Mouse (Mus musculus): Measurements from ENCODE around the gene Zcwpw1. TPM values are rescaled to one million over a fixed set of nuclear protein-coding genes. Genes with fewer than 3 reads are reported as not detected.
"Not testable (repeated sequence)": the region's sequence is repeated elsewhere in the genome, so short reads cannot be mapped to it uniquely, and the experiment has no call there.

The Zcwpw1 gene
- total RNA-seq (2021): 1 to 10 TPM; 5.2 to 7.1 TPM

DNA sequence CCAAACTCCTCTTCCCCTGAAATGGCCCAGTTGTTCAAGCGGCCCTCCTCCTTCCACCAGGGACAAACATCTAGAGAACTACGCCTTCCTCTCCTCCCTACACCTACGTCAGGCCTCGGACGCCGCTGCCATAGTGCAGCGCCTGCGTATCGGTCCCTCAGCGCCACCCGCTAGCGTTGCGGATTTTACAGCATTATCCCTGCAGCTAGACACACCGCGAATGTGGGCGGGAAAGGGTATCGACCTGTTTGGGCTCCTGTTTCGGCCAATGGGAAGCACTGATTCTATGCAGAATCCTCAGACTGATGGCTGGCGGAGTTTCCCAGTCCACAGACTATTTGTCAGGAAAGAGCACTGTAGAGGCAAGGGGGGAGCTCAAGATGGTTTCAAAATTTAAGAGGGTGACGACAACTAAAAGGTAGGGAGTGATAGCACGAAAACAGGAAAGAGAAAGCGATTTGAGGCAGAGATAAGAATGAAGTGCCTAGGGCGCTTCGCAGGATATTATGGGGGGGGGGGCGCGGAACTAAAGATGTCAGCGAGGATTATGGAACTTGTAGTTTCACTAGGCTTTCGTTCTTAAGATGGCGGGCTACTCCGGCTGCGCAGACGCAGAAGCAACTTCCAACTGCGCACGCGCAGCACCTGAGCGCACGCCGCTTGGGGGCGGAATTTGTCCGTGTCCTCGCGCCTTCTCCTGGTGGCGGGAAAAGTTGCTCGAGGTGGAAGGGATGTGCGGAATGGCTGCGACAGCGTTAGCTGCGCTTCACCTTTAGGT, at the start of gene Zcwpw1, which contains the start of gene Mepce:
Gene Zcwpw1, plus strand, starts transcription at position 648 of the 778 bp plus-strand sequence.
Gene Mepce, minus strand, starts transcription at position 505 of the 778 bp plus-strand sequence.
- DNase-seq: peak; percentile 96 to 97

DNA sequence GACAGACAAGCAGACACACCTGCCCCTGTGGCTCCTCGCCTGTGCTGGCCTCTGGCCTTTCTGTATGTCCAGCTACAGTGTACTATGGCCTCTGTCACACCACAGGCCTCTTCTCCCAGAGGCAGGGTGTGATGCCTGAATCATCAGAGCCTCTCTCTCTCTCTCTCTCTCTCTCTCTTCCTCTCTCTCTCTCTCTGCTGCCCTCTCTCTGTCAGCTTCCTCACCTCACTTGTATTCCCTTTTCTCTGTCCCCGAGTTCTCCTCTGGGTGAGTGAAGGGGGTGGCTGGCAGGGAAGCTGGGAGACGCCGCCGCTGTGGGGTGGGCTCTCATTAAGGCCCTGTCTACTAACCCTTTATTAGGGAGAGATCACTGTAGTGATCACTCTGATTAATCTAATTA, 49.1 kb upstream of the Zcwpw1 start:
- DNase-seq: no peak

GRCm38 (mm10) chr5:137739471-137739870, 48.1 kb upstream of the Zcwpw1 start:
- no peak for DNase-seq

- no peak for DNase-seq
These were observed 47.1 kb upstream of the Zcwpw1 start for GRCm38 (mm10) chr5:137740506-137740905.

GRCm38 (mm10) chr5:137741023-137741931, 46.3 kb upstream of the Zcwpw1 start, which contains the start of gene Nyap1:
TSS of gene Nyap1 (minus strand) at chr5:137741607.
- DNase-seq: peak; percentile 86

DNA sequence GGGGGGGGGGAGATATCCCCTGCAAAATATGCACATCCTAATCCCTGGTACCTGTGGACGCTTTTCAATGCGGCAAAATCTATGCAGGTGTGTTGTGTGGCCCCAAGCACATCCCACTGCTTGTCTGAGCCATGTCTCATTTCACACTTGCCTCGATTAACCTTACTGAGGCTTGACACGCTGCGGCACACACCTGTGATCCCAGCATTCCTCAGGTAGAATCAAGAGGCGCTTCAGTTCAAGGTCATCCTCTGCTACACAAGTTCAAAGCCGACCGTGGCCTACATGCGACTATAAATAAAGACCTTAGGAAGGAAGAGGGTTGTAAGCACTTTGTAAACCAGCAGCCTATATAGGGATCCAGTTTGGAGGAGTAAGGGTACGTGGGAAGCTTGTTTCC, 45.5 kb upstream of the Zcwpw1 start:
- no peak for DNase-seq

- no peak for DNase-seq
These were observed 44.8 kb upstream of the Zcwpw1 start for GRCm38 (mm10) chr5:137742836-137743235.

- no peak for DNase-seq
These were observed 43.4 kb upstream of the Zcwpw1 start for GRCm38 (mm10) chr5:137744197-137744596.

- peak; percentile 89 to 90 for DNase-seq
These were observed 42.1 kb upstream of the Zcwpw1 start, which contains the start of gene Tsc22d4 for GRCm38 (mm10) chr5:137745214-137746171. TSS of gene Tsc22d4 (plus strand) at chr5:137745730.

- no peak for DNase-seq
These were observed 41.2 kb upstream of the Zcwpw1 start for GRCm38 (mm10) chr5:137746282-137746850.

DNA sequence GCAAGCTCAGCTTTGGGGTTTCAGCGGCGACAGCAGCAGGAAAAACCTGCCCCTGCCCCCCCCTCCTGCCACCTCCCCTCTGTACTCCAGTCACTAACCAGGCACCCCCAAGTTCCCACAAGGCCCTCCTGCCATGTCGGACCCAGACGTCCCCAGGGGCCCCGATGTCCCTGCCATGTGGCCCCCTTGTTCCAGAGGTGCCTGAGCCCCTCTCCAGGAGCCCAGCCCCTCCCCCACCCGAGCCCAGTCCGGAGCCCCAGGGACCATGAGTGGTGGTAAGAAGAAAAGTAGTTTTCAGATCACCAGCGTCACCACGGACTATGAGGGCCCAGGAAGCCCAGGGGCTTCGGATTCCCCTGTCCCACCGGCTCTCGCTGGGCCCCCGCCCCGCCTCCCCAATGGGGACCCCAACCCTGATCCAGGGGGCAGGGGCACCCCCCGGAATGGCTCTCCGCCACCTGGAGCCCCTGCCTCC, 40.7 kb upstream of the Zcwpw1 start:
- no peak for DNase-seq

DNA sequence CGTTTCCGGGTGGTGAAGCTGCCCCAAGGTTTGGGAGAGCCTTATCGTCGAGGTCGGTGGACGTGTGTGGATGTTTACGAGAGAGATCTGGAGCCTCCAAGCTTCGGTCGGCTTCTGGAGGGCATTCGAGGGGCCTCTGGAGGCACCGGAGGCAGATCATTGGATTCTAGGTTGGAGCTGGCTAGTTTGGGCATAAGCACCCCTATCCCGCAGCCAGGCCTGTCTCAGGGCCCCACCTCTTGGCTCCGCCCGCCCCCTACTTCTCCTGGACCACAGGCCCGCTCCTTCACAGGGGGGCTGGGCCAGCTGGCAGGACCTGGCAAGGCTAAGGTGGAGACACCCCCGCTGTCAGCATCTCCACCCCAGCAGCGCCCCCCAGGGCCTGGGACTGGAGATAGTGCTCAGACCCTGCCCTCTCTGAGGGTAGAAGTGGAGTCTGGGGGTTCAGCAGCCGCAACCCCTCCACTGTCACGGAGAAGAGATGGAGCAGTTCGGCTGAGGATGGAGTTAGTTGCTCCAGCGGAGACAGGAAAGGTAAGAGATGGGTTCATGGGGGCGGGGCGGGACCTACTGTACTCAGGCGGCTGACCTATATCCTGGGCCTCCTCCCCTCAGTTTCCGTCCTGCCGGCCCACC, 40.2 kb upstream of the Zcwpw1 start:
- DNase-seq: no peak

DNA sequence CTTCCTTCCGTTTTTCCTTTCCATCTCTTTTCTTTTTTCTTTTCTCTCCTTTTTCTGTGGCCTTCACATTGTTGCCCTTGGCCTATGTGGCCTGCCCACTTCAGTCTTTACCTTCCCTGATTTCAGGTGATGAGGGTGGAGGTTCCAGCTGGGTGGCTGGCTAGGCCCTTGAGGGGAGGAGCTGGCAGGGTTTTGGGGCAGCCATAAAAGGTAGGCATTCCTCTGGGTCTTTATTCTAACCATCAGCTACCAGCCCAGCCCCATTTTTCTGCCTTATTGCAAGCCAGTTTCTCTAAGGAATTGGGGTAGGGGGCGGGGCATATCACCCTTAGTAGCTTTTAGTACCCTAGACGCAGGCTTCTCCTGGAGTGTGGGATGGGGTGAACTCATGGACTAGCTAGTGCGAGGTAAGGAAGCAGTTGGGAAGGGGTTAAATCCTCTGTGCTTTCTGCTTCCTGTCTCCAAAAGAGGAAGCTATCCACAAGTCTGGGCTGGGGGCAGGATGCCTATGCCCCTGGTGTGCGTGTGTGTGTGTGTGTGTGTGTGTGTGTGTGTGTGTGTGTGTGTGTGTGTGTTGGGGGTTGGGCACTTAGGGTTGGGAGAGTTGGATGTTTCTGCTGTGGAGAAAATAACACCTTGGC, 39.3 kb upstream of the Zcwpw1 start:
- no peak for DNase-seq

DNA sequence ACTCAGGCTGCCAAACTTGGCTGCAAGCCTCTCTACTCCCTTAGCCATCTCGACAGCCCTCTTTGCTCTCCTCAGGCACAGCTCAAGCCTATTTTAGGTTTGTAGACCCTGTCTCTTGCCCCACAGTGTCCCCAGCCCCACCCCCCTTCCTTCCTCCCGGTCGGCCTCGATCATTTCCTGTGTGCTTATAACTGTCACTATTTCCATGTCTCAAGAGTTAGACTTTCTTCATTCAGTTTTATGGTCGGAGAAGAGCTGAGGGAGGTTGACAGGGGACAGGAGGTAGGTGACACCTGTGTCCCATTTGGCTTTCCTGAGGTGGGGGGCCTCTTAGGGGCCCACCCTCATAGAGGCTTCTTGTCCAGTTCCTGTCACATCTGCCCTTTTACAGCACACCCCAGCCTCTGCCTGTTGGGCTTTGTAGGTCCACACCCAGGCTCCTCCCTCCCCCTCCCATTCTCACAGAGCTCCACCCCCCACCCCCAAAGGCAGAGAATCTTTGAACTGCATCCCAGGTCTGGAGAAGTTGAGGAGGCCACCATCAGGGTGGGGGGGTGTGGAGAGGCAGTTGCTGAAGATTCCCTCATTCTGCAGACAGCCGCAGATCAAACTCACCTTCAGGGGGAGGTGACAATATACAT, 38.3 kb upstream of the Zcwpw1 start:
- no peak for DNase-seq

GRCm38 (mm10) chr5:137750212-137750611, 37.4 kb upstream of the Zcwpw1 start:
- DNase-seq: not testable (repeated sequence)

DNA sequence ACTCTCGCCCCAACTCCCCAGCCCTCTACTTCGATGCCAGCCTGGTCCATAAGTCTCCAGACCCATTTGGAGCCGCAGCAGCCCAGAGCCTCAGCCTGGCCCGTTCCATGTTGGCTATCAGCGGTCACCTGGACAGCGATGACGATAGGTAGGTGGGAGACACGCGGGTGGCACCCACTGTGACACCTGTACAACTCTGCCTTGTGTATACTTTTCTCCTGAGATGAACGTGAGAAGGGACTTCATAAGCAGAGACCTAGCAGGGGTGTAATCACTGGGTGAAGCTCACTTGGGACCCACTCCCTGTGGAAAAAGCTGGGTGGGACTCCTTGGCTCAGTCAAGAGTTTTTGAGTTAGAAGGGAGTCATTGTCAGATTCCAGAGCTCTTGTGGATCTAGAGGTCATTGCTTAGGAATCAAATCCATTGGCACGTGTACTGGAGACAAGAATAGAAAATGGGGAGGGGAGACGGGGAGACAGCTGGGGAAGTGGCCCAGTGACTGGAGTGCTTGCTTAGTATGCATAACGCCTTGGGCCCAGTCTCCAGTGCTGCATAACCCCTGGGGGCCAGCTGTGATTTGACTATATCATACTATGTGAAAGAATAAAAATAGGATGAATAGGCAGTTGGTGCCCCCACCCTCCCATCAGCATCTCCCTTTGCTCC, 36.2 kb upstream of the Zcwpw1 start:
- no peak for DNase-seq

DNA sequence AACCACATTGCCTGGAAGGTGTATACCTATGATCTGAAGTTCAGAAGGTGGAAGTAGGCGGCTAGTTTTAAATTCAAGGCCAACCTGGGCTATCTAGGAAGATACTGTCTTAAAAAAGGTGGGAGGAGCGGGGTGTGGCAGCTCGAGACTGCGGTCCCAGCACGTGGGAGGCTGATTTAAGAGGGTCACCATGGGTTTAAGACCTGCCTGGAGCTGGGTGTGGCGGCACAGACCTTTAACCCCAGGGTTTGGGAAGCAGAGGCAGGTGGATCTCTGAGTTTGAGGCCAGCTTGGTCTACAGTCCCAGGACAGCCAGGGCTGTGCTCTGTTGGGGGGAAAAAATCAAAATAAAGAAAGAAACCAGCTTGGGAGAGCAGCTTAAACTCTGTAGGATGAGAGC, 35.6 kb upstream of the Zcwpw1 start:
- no peak for DNase-seq

GRCm38 (mm10) chr5:137753111-137753832, 34.3 kb upstream of the Zcwpw1 start:
- no peak for DNase-seq

DNA sequence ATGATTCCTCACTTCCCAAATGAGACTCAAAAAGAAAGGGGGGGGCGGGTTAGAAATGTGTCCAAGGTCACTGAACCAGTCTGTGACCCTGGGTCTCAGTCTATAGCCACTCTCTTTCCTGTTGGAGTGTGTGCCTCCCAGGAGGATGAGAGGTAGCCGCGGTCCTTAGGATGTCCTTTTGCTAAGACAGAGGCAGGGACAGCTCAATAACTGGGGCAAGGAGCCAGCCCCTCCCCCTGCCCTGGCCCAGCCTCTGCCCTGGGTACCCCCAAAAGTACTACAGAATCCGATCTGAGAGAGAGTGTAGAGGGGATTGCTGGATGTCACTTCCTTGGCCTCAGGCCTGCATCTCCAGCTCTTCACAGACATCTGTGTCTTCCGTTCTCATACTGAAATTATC, 32.2 kb upstream of the Zcwpw1 start:
- DNase-seq: no peak

All from layer of hippocampus, postnatal 36 days (tissue).